Mouse (Mus musculus) brain, embryonic 14.5 days (tissue): Measurements from ENCODE around the gene Slc7a12. TPM values are rescaled to one million over a fixed set of nuclear protein-coding genes. Genes with fewer than 3 reads are reported as not detected.

Source experiments
- DNase-seq: peaks from one replicate; pipeline ENCODE4 v3.0.0-alpha.2; 2011; ENCODE audit warnings: low read depth
- CTCF ChIP-seq: fragments of 200-500 bp; IDR thresholded peaks from 2 replicates; pipeline ENCODE4 v1.5.1; 2012; ENCODE audit warnings: inconsistent platforms, mild to moderate bottlenecking, moderate library complexity, borderline replicate concordance; ENCODE audit not compliant: insufficient read depth, insufficient read length; ENCODE audit errors: extremely low read depth
- POLR2A ChIP-seq: fragments of 200-500 bp; IDR thresholded peaks from 2 replicates; pipeline ENCODE4 v1.6.1; 2012; ENCODE audit warnings: mild to moderate bottlenecking, inconsistent platforms, borderline replicate concordance; ENCODE audit not compliant: poor library complexity, insufficient read depth, insufficient read length, severe bottlenecking; ENCODE audit errors: extremely low read depth
- polyA plus RNA-seq: library from polyadenylated mRNA; depleted of rRNA; stranded (reverse); fragments of >200 nt; gene quantifications from 2 replicates; pipeline ENCODE4 v1.2.3, GENCODE M21; 2012; rRNA removed

Slc7a12 gene
- not detected in 2 replicates for polyA plus RNA-seq

DNA sequence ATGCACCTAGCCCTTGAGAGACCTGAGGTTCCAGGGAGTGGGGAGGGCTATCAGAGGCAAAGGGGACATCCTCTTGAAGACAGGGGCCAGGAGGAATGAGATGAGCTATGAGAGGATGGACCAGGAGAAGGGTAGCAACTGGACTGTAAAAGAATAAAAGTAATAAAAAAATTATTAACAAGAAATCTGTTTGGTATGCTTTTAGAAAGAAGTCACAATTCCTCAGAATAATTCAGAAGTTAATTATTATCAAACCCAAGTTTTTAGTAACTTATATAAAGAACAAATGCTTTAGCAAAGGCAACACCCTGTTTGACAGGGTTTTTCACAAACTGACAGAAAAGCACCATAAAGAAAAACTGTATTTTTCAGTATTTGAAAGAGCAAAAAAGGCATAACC lies at the start of gene Slc7a12:
Gene Slc7a12 (plus strand): TSS at position 301 of the 400 bp plus-strand sequence.
- no peak for DNase-seq
- TF ChIP-seq POLR2A (no peak), CTCF (no peak)

DNA sequence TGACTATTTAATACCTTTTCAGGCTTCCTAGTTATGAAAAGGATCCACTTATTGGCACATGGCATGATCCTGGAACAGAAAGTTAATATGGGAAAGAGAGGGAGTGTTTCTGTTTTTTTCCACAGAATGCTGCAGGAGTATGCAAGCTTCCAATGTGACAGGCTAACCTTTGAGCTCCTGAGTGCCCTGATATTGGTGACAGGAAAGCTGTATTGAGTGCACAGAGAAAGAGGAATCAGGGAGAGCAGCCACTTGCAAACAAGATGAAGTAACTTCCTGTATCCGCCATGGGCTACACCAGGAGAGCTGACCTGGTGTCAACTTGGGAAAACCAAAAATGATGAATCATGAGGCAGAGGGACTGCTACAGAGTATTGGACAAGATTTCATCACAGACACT lies 48.1 kb upstream of the Slc7a12 start:
- DNase-seq, result no peak
- TF ChIP-seq CTCF (no peak), POLR2A (no peak)

DNA sequence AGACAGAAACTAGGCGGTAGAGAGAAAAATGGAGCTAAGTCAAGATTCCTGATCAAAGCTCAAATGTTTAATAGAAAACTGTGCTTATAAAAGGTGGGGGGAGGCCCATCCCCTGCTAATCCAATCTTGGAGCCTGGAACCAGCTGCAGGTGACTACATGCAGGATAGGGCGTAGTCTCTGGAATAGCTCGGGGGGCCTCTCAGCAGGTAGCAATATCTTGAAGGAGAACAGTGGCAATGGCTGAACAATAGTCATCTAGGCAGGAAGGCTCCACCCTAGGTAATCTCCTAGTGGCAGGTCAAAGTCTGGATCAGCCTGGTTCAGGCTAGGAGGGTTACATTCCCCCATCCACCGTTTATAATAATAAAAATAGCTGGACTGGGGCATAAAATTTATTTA lies 34.5 kb upstream of the Slc7a12 start:
- TF ChIP-seq POLR2A (no peak), CTCF (no peak)
- no peak for DNase-seq

DNA sequence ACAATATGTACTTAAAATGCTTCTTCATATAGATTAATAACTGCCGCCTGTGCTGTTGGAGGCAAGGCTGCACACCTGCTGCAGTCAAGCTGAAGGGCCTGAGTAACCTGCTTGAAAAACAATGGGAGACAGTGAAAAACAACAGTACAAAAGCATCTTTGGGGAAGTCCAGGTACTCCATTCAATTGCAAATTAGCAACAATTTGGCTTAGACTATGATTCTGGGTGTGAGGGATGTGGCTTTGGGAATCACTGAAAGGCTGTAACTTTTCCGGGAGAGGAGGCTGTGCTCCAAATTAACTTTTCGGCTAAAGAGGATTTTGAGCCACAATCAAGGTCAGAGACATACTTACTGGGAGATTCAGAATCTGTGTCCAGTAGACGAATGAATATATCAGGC lies 33.8 kb upstream of the Slc7a12 start:
- DNase-seq, result no peak
- no peak for TF ChIP-seq POLR2A
- no peak for TF ChIP-seq CTCF

Other genes with a start within 250 kb of the Slc7a12 start
- 112 and 139 TPM in 2 replicates for gene 1810022K09Rik, start 130.6 kb downstream of the Slc7a12 start, polyA plus RNA-seq
- 0.81 and 1.3 TPM in 2 replicates for gene Car13, start 161.0 kb downstream of the Slc7a12 start, polyA plus RNA-seq